Mouse (Mus musculus) kidney, postnatal 36 days (tissue): ENCODE measurements around the gene Ppih.

Experiments
- DNase-seq, 2 experiments: peaks; one replicate each; pipeline ENCODE4 v3.0.0; 2021 to 2022; ENCODE audit warnings: mixed read lengths in 2 of 2

Gene Ppih

DNA sequence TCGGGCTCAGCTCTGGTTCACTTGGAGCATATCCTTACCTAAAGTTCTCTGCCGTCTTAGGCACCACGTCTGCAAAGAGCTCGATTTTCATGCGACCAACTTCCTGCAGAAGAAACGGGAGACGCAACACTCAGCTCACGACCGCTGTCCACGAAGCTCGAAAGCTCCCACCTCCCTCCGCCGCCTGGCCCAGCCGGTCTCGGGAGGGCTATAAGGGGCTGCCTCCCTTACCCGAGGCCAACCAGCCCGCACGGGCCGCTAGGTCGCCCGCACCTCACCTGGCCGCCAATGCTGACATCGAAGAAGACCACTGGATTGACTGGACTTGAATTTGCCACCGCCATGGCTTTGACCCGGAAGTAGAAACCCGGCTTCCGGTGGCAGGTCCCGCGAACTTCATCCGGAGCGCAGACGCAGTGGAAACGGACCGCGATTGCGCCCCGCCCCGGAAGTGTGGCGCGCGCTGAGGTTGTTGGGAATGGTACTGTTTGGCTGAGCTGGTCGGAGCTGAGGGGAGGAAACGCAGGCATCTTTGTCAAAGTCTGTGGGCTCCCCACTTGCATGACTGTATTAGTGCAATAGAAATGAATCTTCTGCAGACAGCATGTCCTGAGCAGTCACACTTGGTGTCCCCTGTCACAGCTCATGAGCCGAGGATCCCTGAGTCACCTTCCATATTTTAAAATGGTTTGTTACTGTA is at the start of gene Ppih:
Gene Ppih (minus strand): TSS at position 416 of the 700 bp plus-strand sequence.
- DNase-seq: peak; percentile 97 to 98

DNA sequence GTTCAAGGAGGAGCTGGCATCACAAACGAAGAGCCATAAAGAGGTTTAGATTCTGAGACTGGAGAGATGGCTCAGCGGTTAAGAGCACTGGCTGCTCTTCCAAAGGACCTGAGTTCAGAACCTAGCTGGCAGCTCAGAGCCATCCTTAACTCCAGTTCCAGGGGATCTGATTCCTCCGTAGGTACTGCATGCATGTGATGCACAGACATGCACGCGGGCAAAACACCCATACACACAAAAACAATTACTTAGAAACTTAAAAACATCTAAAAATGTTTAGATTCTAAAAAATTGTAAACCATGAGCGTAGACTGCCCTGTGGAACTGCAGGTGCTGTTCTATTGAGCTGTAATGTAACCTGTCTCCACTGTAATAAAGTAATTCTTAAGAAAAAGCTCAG is 49.1 kb upstream of the Ppih start:
- DNase-seq: no peak

DNA sequence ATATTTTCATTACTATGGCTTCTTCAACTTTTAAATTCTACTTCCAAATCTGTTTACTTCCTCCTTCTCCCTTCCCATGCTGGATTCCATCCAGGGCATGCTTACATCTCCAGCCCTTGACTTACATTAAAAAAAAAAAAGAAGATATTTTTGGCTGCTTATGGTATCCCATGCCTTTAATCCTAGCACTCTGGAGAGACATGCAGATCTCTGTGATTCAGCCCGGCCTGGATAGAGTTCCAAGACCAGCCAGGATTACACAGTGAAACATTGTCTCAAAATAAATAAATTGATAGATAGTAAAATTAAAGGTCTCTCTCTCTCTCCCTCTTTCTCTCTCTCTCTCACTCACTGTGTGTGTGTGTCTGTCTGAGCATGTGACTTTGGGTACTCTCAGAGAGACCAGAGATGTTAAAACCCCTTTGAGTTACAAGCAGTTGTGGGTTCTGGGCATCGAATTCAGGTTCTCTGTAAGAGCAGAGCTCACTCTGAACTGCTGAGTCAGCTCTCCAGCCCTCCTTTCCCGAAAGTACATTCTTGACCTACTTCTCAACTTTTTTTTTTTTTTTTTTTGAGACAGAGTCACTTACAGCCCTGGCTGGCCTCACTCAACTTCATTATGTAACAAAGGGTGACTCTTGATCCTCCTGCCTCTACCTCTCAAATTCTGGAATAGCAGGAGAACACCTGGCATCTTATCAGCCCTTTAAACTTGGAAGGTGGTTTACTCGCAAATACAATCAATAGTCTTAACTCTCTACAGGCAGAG is 46.6 kb upstream of the Ppih start:
- peak; percentile 33 to 39 for DNase-seq

DNA sequence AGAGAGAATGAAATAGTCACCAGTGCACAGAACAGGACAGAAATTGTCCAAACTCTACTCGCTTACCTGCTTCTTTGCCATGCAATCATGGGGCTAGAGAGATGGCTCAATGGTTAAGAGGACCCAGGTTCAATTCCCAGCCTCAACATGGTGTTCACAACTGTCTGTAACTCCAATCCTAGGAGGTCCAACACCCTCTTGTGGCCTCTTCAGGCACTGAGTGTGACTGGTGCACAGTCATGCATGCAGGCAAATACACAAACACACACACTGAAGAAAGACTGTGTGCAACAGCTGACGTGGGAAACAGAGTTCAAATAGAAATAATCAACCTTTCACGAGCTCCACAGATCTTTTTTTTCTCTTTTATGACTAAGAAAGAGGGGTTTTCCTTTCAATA is 41.9 kb upstream of the Ppih start:
- no peak for DNase-seq

DNA sequence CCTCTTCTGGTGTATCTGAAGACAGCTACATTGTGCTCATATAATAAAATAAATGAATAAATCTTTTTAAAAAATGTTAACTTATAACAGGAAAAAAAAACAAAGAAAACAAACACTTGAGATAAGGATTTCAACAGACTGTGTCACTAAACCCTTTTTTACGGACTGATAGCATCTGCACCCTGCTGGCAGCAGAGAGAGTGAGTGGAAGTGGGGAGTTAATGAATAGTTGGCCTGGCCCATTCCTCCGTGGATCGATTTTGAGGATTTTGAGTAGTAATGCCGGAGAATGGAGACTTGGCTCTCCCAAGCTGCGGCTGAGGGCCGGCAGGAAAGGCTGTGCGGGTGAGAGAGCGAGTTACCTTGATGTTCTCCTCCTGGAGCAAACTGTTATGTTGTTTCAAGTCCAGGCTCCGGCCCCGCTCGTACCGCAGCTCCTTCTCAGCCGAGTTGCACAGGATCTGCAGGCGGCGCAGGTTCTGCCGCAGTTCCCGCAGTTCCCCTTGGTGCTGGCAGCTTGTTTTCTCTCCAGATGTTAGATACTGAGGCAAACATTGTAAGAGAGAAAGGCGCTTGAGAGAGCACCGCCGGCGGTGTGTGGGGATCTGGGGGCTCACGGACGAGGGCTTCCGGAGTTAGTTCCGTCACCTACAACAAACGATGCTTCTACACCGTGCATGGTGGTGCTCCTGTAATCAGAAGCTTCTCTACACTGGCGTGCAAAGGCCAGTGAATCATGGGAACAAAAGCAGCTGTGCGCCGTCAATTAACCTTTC is 39.0 kb upstream of the Ppih start:
- peak; percentile 11 to 47 for DNase-seq

DNA sequence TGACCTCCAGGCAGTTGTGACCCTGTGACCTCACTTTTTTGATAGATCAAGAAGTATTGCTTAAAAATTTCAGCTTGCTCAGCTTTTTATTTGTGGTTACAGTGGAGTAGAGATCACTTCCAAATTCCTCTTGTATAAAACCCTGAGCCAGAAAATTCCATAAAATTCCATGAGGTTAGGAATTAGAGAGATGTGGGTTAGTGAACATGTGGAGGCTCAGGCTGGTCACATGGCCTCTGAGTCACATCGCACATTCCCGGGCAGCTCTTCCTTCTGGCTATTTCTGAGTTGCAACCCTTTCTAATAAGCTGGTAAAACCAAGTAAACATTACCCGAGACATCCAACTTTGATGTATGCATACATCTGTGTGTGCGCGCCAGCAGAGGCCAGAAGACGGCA is 25.2 kb upstream of the Ppih start:
- DNase-seq: no peak

DNA sequence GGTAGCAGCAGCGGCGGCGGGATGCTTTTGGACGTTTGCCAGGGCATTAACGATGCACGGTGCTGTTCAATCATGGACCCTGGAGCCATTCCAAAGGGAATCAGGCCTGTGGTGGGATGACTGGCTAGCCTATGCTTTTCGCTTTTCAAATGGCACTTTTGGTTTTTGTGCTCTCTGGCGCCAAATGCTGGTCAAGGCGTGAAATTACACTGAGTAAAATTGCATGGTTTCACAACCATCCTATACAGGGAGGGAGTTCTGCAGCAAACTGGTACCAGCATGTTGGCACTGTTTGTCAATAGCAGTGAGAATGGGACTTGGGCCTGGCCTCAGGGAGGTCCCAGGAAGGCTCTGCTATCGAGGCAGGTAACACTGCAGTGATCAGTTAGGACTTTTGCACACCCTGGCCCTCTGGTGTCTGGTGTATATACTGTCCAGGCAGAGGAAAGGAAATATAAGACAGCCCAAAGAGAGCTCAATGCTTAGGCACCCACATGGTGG is 18.6 kb upstream of the Ppih start:
- DNase-seq: peak; percentile 18 to 53

DNA sequence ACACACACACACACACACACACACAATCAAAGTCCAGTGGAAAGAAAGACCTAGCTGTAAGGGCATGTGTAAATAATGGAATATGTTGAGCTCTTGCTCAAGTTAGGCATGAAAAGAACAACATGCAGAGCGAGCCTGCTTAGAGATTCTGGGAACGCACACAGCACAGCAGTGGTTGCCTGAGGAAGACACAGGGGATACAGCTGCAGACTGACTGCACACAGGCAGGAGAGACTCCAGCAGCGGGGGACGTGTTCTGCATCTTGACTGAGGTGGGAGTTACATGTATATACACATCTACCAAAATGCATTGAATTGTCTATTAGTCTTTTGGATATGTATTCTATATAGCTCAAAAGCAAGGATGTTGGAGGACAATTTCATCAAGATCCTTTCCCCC is 18.1 kb upstream of the Ppih start:
- DNase-seq: no peak

DNA sequence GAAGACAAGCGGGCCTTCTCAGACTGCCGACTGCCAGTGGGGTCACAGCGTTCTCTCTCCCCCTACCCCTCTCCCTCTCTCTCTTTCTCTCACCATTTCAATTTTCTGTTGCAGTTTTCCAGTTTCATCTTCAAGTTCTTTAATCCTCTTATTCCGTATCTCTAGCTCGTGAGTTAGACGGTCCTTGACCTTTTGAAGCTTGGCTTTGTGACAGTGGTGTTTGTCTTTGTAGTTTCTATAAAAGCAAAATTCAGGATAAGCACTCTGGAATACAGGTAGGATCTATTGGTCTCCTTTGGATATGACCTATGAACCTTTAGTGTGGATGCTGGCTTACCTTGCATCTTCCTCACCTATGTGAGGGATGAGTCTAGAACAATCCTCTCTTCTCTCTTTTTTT is 13.1 kb upstream of the Ppih start:
- no peak for DNase-seq

DNA sequence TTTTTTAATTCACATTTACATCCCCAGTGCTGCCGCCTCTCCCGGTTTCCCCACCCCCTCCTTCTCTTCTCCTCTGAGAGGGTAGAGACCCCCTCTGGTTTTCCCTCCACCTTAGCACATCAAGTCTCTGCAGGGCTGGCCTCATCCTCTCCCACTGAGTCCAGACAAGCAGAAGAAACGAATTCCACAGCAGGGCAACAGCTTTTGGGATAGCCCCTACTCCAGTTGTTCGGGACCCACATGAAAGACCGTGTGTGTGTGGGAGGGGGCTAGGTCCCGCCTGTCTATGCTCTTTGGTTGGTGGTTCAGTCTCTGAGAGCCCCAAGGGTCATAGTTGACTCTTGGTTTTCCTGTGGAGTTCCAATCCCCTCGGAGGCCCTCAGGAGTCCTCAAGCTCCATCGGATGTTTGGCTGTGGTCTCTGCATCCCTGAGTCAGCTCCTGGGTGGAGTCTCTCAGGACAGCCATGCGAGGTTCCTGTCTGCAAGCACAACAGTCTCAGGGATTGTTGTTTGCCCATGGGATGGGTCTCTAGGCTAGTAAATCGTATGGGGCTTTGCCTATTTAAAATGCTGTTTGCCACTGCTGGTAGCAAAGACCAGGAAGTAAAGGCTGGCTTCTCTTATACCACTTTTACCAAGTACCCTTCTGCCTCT is 677 bp upstream of the Ppih start:
- peak in 1 of 2 experiments; percentile 5 for DNase-seq

DNA sequence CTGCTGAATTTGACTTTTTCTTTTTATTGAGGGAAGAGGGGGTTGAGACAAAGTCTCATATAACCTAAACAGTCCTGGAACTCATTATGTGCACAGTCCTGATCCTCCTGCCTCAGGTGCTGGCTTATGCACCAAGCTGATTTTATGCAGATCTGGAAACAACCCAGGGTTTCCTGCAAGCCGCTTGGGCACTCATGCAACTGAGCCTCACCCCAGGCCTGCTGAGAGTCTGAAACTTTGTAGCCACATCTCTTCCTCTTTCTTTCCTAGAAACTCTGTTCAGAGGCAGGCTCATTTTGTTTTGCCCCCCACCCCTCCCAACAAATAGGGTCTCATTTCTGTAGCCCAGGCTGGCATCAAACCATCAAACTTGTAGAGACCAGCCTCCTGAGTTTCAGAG is 6.6 kb downstream of the Ppih start:
- DNase-seq: no peak

DNA sequence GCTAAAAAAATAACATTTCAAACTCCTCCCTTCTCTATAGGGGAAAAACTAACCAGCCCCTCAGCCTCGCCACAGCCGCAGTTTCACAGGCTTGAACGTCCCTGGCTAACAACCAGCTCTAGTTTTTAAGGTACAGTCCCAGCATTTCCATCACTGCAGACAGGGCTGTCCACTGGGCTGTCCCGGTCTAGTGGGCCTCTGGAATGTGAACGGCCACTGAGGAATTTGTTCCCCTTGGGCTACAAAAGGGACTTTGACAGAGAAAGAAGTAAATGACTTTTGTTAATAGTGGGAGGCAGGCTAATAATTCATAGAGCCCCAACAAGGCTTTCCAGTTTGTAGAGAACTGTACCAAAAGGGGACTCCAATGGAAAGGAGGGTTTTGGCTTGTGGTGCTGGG is 14.9 kb downstream of the Ppih start:
- DNase-seq: peak; percentile 73 to 88

DNA sequence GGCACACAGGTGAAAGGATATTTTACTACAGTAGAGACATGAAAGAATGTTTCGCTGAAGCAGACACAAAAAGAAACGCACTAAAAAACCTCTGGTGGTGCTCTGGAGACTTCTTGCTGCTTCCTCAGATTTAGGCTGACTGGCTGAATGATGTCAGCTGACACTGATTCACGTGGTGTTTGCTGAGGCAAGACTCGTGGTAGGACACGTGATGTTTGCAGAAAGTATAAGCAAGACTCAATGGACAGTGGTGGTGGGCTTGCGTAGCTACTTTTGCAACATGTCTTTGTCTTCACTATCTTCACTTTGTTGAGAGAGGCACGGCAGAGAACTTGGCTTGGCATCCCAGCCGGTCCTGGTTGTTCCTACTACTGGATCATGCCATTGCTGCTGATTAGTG is 17.1 kb downstream of the Ppih start:
- peak; percentile 20 to 45 for DNase-seq

DNA sequence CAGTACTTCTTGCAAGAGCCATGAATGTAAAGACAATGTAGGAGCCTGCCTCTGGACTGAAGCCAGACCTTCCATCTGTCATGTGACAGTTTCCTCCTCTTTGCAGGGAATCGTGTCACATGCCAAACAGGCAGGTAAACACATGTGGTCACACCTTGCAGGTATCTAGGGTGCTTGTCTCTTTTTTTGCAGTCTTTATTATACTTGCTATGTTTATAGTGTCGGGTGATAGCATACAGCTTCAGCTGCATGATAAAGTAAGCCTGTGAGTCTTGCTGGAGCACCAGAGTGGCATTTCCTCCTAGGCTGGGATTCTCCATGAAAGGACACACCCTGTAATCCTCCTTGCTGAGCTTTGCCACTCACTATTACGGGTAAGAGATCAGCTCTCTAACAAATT is 18.6 kb downstream of the Ppih start:
- no peak for DNase-seq

DNA sequence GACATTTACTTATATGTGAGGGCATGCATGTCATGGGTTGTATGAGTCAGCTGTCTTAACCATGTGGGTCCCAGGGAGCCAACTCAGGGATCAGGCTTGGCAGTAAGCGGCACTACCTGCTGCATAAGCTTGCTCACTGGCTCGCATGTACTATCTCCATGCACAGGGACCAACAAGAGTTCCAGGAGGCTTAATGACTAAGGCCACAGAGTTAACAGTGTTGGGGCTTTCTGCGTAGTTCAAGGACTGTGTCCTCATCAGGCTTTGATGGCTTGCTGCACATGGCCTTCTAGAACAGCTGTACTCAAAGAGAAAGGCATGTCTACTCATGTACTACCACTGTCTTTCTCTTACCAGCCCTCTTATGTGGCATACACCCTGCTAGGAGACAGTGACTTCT is 19.6 kb downstream of the Ppih start:
- DNase-seq: no peak

DNA sequence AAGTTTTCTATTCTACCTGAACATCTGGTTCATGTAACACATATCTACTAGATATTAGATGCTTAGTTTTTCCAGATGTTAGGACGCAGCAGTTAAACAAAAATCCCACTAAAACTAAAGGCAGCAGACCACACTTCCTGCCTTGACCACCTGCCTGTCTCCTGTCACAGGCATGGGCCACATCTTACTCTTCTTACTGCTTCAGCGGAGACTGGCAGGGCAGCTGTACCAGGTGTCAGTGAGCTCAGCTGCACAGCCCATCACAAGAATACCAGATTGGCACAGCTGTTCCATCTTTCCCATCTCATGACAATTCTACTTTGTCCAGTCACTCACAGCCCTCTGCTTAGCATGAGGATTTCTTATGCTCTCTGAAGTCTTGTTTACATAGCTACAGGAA is 23.0 kb downstream of the Ppih start:
- no peak for DNase-seq

DNA sequence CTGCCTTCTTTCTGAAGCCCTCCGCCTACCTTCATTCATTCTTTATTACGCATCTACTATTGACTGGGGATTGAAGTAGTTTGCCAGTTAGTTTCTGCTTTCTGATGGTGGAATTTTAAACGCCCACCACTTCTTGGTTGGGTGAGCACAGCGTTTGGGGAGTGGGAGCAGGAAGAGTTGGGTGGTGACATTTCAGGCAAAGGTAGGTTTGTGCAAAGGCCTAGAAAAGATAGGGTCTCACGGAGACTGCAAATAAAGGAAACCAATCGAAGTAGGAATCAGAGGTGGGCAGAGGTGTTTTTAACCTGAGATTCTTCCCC is 25.3 kb downstream of the Ppih start:
- no peak for DNase-seq

DNA sequence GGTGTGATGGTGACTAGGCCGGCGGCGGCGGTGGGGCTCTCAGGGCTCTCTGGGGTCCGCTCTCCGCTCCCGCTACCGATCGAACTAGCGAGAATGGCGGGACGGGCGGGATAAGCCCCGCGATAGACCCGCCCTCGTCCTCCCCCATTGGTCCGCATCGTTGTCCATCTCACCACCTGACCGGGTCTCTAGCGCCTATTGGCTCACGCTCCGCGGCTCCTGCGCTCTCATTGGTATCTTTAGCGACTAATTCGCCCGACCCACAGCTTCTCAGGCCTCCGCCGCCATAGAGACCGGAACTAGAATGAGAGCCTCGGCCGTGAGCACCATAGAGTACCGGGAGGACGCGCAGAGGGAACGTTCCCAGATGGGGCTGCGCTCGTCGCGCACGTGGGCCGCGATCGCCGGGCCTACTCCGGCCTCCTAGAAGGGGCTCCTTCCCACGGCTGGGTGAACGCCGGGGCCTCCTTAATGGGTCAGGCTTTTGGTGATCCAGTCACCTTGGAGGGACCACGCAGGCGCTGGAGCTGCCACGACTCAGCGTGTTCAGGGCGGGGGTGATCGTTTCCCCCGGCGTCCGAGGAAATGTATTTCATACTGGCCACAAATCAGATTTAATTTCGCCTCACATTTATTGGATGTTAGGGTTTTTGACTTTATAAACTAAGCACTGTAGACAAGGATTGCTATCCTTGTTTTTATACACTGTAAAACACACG is 25.8 kb downstream of the Ppih start, which contains the start of gene Ybx1:
Gene Ybx1 (minus strand): TSS at position 190 of the 719 bp plus-strand sequence.
- DNase-seq: peak; percentile 100

DNA sequence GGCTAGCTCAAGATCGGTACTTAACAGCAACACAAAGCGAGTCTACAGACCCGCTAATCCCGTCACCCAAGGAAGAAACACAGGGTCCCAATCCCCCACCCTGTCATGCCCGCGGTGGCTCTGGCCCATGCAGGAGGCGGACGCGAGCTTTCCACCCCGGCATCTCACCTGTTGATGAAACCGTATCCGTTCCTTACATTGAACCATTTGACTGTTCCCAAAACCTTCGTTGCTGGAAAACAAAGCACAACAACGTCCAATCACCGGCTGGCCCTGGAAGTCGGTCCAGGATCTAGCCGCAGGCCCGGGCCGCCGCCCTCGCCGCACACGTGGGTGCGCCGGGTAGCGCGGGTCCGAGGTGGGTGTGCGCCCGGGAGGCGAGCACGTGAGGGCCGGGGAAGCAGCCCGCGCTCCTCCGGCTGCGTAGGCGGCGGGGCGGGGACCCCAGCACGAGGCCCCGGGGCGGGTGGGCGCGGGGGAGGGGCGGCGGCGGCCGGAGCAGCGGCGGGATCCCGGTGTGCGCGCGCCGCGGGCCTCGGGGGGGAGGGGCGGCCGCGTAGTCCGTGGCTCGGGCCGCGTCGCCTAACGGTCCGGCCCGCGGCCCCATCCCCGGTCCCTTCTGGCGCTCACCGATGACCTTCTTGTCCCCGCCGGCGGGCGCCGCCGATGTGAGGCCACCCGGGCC is 26.6 kb downstream of the Ppih start:
- DNase-seq: peak in 1 of 2 experiments; percentile 57

DNA sequence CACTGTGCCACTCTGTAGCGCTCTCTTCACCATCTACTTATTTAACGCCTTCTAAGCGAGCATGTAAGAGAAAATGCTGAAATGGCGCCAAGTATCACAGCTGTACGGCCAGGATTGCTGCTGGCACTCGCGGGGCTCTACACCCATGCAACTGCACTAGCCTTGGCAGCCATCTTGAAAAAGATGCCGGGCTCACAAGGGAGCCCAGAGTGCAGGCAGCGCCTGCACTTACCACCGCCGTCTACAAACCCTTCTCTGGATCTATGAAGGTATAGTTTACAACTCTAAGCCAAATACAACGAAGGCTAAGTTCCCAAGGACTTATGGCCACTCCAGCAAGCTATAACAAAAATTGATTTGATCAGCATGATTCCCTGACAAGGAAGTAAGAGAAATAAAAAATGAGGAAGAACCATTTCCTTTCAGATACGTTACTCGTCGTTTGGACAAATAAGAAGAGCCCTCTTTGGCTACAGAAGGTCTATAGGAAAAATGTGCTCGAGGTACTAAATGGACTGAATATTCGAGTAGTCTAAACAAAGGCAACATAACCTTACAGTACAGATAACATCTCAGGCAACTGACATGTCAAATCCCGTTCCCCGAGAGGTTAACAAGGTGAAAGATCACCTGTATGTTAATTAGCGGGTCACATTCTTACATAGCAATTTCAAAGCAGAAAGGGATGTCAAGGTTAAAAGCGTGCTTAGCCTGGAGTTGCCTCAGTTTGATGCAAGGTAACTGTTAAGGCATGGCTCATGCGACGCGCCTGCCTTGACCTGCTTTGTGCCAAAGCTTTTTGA is 27.4 kb downstream of the Ppih start:
- DNase-seq: peak; percentile 41 to 67

DNA sequence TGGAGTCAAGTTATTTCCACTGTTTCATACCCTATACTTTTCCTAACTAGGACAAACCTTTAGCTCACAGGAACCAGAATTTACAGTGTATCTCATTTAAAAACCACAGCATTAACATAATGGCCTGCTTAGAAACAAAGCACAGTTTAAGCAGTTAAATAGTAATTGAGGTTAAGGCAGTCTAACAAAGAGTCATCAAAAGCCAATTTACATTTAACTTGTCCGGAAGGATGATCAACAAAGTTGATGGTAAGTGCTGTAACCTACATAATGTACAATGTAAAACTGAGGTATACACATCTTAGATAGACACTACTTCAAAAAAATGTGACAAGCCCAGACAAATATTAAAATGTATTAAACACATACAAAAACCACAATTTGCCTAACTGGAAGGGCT is 28.4 kb downstream of the Ppih start:
- DNase-seq: no peak
